Mouse (Mus musculus) liver, postnatal 0 days (tissue): ENCODE measurements around the gene Scg2.

Experiments
- CTCF ChIP-seq: sonication (generic); IDR thresholded peaks from 2 replicates; pipeline ENCODE4 v1.5.1; 2016; ENCODE audit warnings: antibody characterized with exemption, low read depth
- EP300 ChIP-seq: IDR thresholded peaks from 2 replicates; pipeline ENCODE4 v1.6.1; 2016; ENCODE audit warnings: antibody characterized with exemption, low read depth, mild to moderate bottlenecking

DNA sequence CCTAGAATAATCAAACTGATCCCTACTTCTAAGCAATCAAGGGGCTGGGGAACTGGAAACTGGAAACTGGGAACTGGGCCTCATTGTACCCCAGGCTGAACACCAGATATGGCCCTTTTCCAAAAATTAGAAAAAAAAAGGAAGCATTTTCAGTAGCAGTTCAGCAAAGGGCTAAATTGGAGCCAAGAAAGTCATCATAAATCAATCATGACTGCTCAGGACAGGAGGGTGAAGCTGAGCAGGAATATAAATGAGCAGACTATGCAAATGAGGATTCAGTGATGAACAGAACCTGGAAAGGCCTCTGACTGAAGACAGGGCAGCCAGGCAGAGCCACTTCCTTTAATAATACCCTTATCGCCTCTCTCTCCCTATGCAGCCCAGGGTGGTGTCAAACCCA lies 12.4 kb upstream of the Scg2 start:
- no peak for TF ChIP-seq CTCF
- TF ChIP-seq EP300 = no peak
